Mouse (Mus musculus): Measurements from ENCODE around the gene St6galnac3. TPM values are rescaled to one million over a fixed set of nuclear protein-coding genes. Genes with fewer than 3 reads are reported as not detected.
A peak's percentile ranks its signal among the peaks of the same experiment; 100 is the strongest.

Gene St6galnac3
- total RNA-seq, 4 experiments from 2014 or later: 23.7 to 38.8 (median 30.1) TPM

- DNase-seq (ENCODE audit: low spot score in 2 of 2): no peak
These were observed 208.1 kb downstream of the St6galnac3 start for GRCm38 (mm10) chr3:153516848-153517247.

GRCm38 (mm10) chr3:153513501-153514060, 211.4 kb downstream of the St6galnac3 start:
- DNase-seq (ENCODE audit: low spot score in 2 of 2): no peak

DNA sequence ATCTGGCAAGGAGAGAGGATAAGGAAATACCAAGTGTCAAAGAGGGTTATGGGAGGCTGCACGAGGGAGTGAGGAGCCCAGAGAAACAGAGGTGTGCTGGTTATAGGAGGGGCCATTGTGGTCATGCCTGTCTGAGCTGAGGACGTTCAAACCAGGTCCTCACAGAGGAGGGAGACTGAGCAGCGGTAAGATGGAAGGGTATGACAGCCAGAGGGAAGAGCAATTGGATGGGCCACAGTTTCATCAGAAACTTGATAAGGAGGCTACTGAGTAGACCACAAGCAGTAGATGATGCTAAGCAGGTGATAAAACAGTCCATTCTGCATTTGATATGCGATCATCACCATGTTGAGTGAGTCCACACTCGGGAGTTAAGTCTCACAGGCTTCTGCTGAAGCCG, 212.4 kb downstream of the St6galnac3 start:
- DNase-seq (ENCODE audit: low spot score in 2 of 2): no peak

- DNase-seq (ENCODE audit: low spot score in 2 of 2): no peak
These were observed 213.8 kb downstream of the St6galnac3 start for GRCm38 (mm10) chr3:153511151-153511580.

DNA sequence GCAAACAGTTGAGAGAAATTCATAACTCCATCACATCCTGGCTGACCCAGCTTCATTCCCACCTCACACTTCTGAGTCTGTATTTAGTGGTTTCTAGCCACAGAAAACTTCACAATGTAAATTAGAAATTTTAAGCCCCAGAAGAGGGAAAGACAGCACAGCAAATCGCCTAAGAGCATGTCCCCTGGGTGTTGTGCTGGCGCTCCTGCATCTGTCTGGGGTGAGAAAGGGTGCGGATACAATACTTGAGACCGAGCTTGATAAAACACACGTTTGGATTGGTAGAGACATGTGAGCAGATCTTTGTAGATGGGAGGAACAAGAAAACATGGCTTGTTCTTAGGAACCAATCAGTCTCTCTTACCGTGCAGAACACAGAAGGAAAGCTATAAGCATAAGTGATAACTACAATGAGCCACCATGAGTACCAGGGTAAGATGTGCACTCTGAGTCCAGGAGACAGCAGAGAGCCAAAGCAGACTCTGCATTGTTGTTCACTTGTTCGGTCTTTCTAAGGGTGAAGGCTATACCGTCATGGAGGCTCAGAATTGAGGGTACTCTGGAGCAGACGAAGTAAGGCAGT, 214.8 kb downstream of the St6galnac3 start:
- DNase-seq (ENCODE audit: low spot score in 2 of 2): no peak

GRCm38 (mm10) chr3:153509643-153510042, 215.3 kb downstream of the St6galnac3 start:
- DNase-seq (ENCODE audit: low spot score in 2 of 2): no peak

GRCm38 (mm10) chr3:153509029-153509428, 215.9 kb downstream of the St6galnac3 start:
- DNase-seq (ENCODE audit: low spot score in 2 of 2): no peak

GRCm38 (mm10) chr3:153508592-153508991, 216.4 kb downstream of the St6galnac3 start:
- no peak for DNase-seq (ENCODE audit: low spot score in 2 of 2)

GRCm38 (mm10) chr3:153507599-153507998, 217.4 kb downstream of the St6galnac3 start:
- DNase-seq (ENCODE audit: low spot score in 2 of 2): no peak

DNA sequence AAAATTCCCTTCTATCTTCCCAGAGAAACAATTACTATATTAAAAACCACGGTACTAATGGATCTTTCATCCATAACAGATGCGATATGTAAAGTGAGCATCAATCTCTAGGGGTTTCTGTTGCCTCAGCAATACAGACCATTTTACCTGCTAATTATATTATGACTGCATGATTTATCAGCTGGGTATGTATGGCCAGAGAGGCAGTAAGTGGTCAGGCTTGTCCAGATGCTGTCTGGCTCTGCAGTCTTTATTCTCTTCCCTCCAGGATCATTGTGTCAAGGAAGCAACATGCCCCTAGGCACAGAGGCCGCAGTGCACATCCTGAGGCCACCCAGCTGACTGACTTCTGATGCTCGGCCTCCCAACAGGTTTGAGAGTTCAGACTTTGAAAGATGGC, 222.5 kb downstream of the St6galnac3 start:
- no peak for DNase-seq (ENCODE audit: low spot score in 2 of 2)

GRCm38 (mm10) chr3:153501333-153501877, 223.6 kb downstream of the St6galnac3 start:
- peak; percentile 60 to 83 for DNase-seq (ENCODE audit: low spot score in 2 of 2)

DNA sequence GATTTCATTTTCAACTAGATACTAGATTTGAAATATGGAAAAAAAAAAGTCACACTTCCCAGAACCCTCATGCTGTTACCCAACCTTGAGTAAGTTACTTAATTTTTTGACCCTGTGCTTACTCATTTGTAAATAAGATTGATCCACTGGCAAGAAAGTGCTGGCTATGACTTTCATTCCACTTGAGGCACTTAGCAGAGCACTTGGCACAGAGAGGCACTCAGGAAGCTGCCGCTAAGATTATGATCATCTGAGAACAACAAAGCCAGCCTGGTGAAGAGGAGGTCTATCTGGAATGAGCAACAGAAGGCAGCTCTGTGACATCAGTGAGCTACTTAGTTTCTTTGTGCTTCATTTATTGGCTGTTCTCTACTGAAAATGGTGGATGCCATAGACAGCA, 232.0 kb downstream of the St6galnac3 start:
- DNase-seq (ENCODE audit: low spot score in 2 of 2): peak; percentile 29 to 45

GRCm38 (mm10) chr3:153489718-153490117, 235.3 kb downstream of the St6galnac3 start:
- DNase-seq (ENCODE audit: low spot score in 2 of 2): no peak

- no peak for DNase-seq (ENCODE audit: low spot score in 2 of 2)
These were observed 236.0 kb downstream of the St6galnac3 start for GRCm38 (mm10) chr3:153488931-153489330.

- DNase-seq (ENCODE audit: low spot score in 2 of 2): no peak
These were observed 239.8 kb downstream of the St6galnac3 start for GRCm38 (mm10) chr3:153485176-153485575.

DNA sequence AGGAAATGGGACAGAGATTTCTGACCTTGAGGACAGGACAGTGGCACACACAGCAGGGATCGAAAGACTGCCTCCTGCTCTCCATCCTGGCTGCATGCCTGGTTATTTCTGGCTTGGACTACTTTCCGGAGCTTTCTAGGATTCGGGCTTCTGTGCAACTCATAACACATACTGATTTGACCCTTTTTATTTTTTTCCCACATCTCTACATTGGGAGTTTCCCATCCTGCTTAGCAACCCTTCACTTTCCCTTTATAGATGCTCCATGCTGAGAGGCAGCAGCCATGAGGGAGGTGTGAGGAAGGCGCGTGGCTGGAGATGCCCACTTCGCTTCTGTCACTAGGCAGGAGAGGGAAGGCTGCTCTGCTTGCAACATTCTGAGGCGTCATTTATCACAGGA, 240.3 kb downstream of the St6galnac3 start:
- peak; percentile 65 to 80 for DNase-seq (ENCODE audit: low spot score in 2 of 2)

GRCm38 (mm10) chr3:153483691-153484090, 241.3 kb downstream of the St6galnac3 start:
- DNase-seq (ENCODE audit: low spot score in 2 of 2): no peak

DNA sequence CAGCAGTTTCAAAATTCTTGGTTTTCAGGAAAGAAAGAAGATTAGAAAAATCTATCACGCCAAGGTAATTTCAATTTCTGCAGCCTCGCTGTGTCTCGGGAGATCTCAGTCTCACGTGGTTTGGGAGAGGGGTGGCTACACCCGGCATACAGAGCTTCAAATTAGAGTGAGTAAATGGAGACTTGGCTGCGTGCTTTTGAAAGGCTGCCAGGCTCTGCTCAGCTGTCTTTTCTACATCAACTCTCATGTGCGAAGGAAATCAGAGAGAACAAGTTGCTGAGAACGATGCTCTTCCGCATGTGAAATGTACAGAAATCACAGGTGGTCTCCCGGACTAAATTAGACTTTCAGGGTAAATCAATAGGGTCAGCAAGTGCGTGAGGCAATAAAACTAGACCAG, 242.9 kb downstream of the St6galnac3 start:
- DNase-seq (ENCODE audit: low spot score in 2 of 2): peak; percentile 68 to 79

- DNase-seq (ENCODE audit: low spot score in 2 of 2): no peak
These were observed 244.0 kb downstream of the St6galnac3 start for GRCm38 (mm10) chr3:153481012-153481411.

GRCm38 (mm10) chr3:153480636-153481006, 244.4 kb downstream of the St6galnac3 start:
- DNase-seq (ENCODE audit: low spot score in 2 of 2): no peak

DNA sequence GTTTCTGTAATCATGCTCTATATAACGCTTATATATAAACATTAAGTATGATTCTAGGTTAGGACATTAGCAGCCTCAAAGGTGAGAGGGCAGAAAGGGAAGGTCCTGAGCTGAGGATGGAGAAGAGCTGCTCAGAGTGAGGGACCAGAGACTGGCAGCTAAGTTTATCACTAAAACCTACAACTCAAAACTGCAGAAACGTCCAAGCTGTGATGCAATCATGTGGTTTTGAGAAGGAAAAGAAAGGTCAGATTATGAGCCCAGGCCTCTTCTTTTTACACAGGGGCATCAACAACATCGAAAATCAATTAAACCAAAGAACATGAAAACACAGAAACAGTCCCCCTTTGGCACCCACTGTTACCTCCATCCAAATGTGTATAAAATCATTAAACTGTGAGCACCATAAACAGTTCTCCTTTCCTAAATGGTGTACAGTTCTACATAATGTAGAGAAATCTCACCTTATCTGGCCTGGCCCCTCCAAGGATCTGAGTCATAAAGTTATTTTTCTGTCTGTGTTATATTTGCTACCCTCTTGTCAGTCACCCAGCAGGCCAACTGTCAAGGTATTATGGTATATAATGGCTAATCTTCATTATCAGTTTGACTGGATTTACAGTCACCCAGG, 244.9 kb downstream of the St6galnac3 start:
- no peak for DNase-seq (ENCODE audit: low spot score in 2 of 2)

DNA sequence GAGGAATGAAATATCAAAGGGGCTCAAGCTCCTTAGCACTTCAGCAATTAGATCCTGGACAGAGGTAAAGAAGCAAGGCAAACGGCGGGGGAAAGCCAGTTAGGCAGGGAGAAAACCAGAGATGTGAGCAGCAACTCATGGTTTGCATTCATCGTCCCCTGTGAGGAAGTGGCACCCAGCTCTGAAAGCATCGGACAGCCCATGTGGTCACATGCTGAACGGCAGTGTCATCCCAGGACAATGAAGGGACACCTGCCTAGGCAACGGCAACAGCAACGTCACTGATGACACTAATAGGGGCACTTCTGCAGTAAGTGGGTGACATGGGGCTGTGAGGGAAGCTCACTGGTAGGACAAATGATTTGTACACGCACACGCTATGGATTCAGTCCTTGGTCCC, 249.1 kb downstream of the St6galnac3 start:
- no peak for DNase-seq (ENCODE audit: low spot score in 2 of 2)

GRCm38 (mm10) chr3:153475461-153475860, 249.5 kb downstream of the St6galnac3 start:
- DNase-seq (ENCODE audit: low spot score in 2 of 2): no peak

All from layer of hippocampus, adult 8-10 months (tissue).